ENCODE assay signal across 9 mouse cellular contexts in genomic region chr9:96727688-96728087, GRCm38 (mm10). TPM values are rescaled to one million over a fixed set of nuclear protein-coding genes. Genes with fewer than 3 reads are reported as not detected.
DNase-seq lines count a peak whose midpoint lies in the region; ATAC-seq and TF ChIP-seq lines count a peak whose summit lies in the region.
"Had no signal": no experiment of that assay in that cellular context is flagged by ENCODE, and none has a peak within 500 bp of the region (broad histone marks: within the 10 kb centered on the region; RNA-seq: fewer than 3 reads in every experiment).

No protein-coding gene starts in this region.

- H3K27ac ChIP-seq in cerebellum, adult 2 months (ENCODE audit: insufficient read depth, low read length), result no peak overlapping the region
- H3K27ac ChIP-seq: limb, embryonic 12.5 days had no signal

- H3K4me1 ChIP-seq in cerebellum, adult 2 months (ENCODE audit: control insufficient read depth, insufficient read depth, low read length), result peaks cover 3% of the 10 kb centered on the region; the same call in 1 of the 2 replicates

- H3K4me3 ChIP-seq in cerebellum, adult 2 months (replicated peaks; ENCODE audit: insufficient read depth, low read depth, low read length), result no peak overlapping the region
- H3K4me3 ChIP-seq: limb, embryonic 12.5 days had no signal

- intact Hi-C loops in heart, postnatal 36 days (cut with DNase I), result no loop called here
- intact Hi-C loops in gastrocnemius, postnatal 14 days (cut with DNase I; ENCODE audit: low total_unique reads), result no loop called here

- peak; percentile 58 for DNase-seq in cerebellum, adult 9-10 months
- DNase-seq in cerebellum, adult 2 months, result no peak
- peak; percentile 63 to 78 for DNase-seq in adrenal gland, postnatal 36 days
- DNase-seq in heart, postnatal 36 days, result peak; percentile 55 to 66
- DNase-seq in lung, postnatal 10 days, result peak; percentile 87
- DNase-seq in thymus, postnatal 10 days (ENCODE audit: low spot score in 2 of 2), result no peak
- DNase-seq in gastrocnemius, postnatal 14 days, result no peak

- no peak for ATAC-seq in CD4-positive, CD25-positive, alpha-beta regulatory T cell, adult 4 months

- 79% methylated on average over 6 of the region's 6 CpGs for WGBS in cerebellum, adult 2 months

- no peak for TF ChIP-seq POLR2A in cerebellum, adult 2 months (IDR thresholded peaks at IDR 0.05; ENCODE audit: borderline replicate concordance, insufficient read depth, low read length)

- TF ChIP-seq CTCF in cerebellum, adult 2 months (IDR thresholded peaks at IDR 0.05; ENCODE audit: borderline replicate concordance, insufficient read depth, low read depth, low read length), result no peak

- no peaks in the 10 kb centered on the region for H3K27me3 ChIP-seq in cerebellum, adult 2 months (ENCODE audit: control insufficient read depth, insufficient read depth, low read length)
- H3K27me3 ChIP-seq: limb, embryonic 12.5 days had no signal

RNA-seq across cellular contexts. Expression of gene Zbtb38, which starts 24.9 kb away (rescaled TPM):
- 19.2 and 21.5 TPM in 2 replicates for polyA plus RNA-seq in cerebellum, adult 2 months (2012; rRNA removed)
- total RNA-seq in adrenal gland, postnatal 36 days (2021), result 10 to 100 TPM; 56.1 to 75.8 TPM
- 10 to 100 TPM; 39.1 to 39.8 TPM for total RNA-seq in heart, postnatal 36 days (2021)
- 10 to 100 TPM; 80.3 to 85.0 TPM for polyA plus RNA-seq in CD4-positive, CD25-positive, alpha-beta regulatory T cell, adult 4 months (2017; shearing (Covaris generic))
- total RNA-seq in gastrocnemius, postnatal 14 days (2021), result 10 to 100 TPM; 12.9 to 14.6 TPM

Comparison
In these comparisons a context has a peak if more than half of its experiments do, and no peak if none do; other contexts are left out.
1. DNase-seq: peak in cerebellum, adult 9-10 months (single experiment), adrenal gland, postnatal 36 days (2 of 2), heart, postnatal 36 days (2 of 2) and lung, postnatal 10 days (single experiment); none in cerebellum, adult 2 months (0 of 2), thymus, postnatal 10 days (0 of 2) and gastrocnemius, postnatal 14 days (single experiment).